Mouse (Mus musculus): ENCODE measurements at regions not wholly inside any gene's neighbourhood (a gene's known extent, or its start where the extent isn't known, plus 50 kb on each side); places are given as distances from the start of the nearest gene placed in this dataset.

DNA sequence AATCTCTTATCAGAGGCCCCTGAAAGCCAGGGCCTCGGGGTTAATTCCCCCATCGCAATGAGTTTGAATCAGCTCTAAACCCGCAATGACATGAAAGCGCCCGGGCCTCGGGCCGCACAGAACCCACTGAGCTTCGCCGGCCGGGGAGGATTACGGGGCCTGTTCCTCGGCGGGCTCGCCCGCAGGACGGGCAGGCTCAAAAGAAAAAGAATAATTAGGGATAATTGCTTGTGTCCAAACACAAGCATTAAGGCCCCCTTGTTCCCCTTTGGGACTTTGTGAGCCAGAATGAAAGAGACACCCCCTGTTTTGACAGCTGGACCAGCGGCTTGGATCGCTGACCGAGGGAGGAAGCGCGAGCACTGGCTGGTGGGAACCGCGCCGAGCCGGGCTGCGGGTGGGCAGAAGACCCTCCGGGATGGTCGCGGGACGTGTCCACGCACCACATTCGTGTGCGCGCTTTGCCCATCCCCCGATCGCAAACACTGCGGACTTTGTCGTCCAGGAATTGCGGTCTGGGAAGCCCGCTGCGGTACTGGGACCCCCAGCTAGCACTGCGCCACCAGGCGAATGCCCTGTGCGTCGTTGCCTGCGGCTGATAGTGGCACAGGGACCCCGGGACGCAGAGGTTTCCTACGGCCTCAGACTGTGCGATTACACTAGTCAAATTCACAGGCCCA, 64.5 kb downstream of the Tmem174 start:
- no peak for TF ChIP-seq ZNF384 (IDR thresholded peaks at IDR 0.05; ENCODE audit: low read depth, low read length)
- no peak for TF ChIP-seq MAFK (IDR thresholded peaks at IDR 0.05; ENCODE audit: insufficient read depth, low read depth, low read length)

Data from ES-E14 (cell line).